Mouse (Mus musculus): ENCODE measurements at regions not wholly inside any gene's neighbourhood (a gene's known extent, or its start where the extent isn't known, plus 50 kb on each side); places are given as distances from the start of the nearest gene placed in this dataset.
"Not testable (repeated sequence)": the region's sequence is repeated elsewhere in the genome, so short reads cannot be mapped to it uniquely, and the experiment has no call there.

DNA sequence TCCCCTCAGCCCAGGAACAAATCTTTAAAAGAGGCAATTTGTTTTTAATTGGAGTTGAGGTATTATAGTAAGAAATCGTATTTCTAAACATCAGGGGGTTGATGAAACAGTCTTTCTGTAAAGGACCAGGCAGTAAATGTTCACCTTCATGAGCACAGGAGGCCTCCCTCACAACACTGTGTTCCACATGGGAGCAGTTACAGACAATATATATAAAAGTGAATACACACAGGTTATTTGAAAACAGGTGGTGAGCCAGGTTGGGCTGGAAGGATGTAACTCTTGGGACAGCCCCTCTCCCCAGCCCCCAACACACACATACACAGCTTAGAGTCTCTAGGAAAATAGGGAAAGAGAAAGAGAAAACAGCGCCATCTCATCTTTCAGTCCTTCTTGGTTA lies 105.8 kb upstream of the Dyrk2 start:
- DNase-seq, result no peak

DNA sequence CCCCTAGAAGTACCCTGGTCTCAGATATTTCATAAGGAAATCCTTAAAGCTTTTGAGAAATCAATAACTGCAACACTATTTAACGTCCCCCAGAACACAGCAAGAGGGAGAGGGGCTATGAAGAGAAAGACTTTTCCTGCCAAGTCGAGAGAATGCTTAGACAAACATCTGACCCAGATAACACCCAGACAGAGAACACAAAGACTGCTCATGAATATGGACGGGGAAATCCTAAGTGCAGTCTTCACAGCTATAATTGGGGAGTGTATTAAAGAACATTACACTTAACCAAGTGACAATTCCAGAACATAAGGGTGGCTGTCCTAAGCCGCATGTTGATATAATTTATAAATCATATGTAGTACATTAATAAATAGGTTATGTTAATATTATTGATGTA lies 103.3 kb upstream of the Dyrk2 start:
- no peak for DNase-seq

GRCm38 (mm10) chr10:118972626-118973025 lies 102.6 kb upstream of the Dyrk2 start:
- no peak for DNase-seq

- no peak for DNase-seq
These were observed 100.6 kb upstream of the Dyrk2 start for GRCm38 (mm10) chr10:118970457-118971175.

DNA sequence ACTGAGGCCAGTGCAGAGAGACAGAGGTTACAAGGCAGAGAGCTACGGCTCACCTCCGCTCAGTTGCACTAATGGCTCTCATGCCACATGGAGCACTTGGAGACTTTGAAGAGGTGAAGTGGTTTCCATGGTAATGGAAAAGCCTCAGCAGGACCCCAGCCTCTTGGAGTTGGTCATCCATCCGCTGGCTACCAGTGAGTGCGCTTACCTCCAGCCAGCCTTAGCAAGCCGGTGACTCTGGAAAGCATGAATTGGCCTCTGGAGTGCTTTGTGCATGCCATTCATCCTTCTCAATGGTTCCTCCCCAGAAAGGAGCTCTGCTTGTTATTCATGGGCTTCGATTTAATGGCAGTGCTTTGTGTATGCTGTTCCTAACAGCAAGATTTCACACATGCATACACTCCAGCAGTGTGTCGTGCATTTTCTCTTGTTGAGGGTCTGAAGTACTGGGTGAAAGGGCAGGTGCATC lies 91.7 kb upstream of the Dyrk2 start:
- DNase-seq, result no peak

DNA sequence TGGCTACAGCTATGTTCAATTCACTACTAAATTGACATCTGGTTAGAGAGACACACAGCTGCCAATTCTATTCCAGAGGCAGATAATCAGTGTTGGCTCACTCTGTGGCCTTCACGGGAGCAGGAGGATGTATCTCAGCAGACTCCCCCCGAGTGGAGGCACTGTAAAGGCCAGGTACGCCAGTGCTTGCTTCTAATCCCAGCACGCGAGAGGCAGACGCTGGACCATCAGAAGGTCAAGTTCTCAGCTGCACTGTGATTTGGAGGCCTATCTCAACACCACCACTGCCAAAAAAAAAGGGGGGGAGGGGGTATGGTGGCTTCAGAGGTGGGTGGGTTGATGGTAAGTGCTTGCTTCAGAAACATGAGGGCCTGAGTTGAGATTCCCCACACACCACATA lies 90.1 kb upstream of the Dyrk2 start:
- no peak for DNase-seq

GRCm38 (mm10) chr10:118959623-118960022 lies 89.6 kb upstream of the Dyrk2 start:
- no peak for DNase-seq

GRCm38 (mm10) chr10:118956352-118956751 lies 86.3 kb upstream of the Dyrk2 start:
- DNase-seq, result no peak

DNA sequence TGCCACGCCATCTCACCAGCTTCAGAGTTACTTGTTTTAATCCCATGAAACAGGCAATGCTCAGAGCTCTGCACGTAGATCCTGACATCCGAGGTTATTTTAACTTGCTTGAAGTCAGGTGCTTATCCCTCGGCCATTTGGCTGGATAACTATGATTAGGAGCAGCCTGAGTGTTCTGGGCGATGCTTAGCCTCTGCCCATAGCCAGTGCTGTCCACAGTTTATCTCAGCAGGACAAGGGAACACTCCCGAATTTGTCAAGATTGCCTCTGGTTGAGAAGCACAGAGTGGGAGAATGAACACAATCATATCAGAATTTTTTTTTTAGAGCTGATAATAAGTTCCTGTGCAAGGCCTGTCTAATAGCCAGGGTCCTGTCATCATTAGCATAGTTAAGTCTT lies 83.4 kb upstream of the Dyrk2 start:
- DNase-seq, result no peak

GRCm38 (mm10) chr10:118952756-118953155 lies 82.7 kb upstream of the Dyrk2 start:
- no peak for DNase-seq

DNA sequence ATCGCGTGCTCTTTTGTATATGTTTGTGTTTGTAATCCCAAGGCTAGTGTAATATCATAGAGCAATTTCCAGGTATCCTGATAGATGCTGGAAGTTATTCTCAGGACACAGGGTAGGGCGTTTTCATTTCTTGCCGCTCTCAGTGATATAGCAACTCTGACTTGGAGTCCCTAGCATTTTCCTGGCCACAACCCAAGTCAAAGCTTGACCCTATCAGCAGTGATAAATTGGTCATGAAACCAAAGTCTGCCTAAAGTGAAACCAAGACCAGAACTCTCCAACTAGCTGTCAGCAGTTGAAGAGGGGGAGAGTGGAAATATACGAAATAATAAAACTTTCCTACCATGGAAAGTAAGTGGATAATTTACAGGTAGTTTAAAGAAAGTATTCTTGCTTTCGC lies 77.7 kb upstream of the Dyrk2 start:
- DNase-seq, result no peak

DNA sequence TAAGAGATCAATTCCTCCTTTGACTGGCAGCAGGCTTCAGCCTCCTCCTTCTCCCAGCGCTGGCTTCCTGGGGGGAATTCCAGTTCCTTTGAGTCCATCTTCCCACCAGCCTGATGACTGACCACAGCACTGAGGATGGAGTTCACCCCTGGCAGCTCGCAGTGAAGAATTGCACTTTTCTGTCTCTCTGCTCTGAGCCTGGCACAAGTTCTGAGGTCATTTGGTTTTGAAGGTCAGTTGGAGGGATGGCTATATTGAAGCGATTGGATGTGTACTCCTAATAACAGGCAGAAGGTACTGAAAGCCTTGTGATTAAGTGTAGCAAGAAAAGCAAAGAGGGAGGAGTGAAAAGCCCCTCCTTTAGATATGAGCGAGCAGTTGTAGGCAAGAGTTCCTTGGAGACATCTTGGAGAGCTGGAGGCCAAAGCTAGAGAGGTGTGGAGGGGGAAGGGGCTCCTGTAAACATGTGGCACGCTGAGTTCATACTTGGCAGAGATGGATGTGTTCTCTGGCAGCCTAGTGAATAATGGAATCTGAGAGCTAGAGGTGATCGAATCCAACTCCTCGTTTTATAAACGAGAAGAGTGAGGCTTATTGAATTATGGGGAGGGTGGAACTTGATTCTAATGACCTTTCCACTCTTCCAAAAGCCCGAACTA lies 77.1 kb upstream of the Dyrk2 start:
- no peak for DNase-seq

- DNase-seq, result no peak
These were observed 57.3 kb upstream of the Dyrk2 start for GRCm38 (mm10) chr10:118927316-118927715.

GRCm38 (mm10) chr10:118923473-118924185 lies 53.6 kb upstream of the Dyrk2 start:
- DNase-seq, result no peak

DNA sequence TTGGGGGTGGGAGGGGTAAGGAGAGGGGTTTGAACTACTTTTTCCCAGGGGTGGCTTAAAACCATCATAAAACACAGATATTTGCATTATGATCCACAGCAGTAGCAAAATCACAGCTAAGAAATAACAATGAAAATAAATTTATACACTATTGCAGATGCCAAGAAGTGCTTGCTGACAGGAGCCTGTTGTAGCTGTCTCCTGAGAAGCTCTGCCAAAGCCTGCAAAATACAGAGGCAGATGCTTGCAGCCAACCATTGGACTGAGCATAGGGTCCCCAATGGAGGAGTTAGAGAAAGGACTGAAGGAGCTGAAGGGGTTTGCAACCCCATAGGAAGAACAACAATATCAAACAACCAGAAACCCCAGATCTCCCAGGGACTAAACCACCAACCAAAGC lies 52.1 kb upstream of the Dyrk2 start:
- DNase-seq, result not testable (repeated sequence)

Data from cerebellum, adult 9-10 months (tissue).